Mouse (Mus musculus): ENCODE results near the gene 9230112D13Rik.

Gene 9230112D13Rik

DNA sequence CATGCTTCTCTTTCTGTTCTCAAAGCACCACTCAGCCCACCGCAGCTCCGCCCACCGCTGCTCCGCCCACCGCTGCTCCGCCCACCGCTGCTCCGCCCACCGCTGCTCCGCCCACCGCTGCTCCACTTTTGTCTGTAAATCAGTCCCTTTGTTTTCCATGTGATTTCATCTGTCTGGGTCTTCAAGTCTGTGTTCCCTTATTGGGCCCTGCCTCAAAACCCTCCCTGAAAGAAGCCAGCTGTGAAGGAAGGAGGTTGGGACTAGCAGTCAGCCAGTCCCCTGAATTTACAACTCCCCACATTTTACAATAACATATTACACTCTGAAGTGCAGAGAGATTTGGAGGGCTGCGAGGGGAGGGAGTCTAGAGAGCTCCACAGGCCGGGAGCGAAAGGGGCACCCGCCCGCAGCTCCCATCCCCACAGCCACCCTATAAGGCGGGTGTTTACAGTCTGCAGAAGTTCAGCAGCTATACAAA lies 18.1 kb upstream of the 9230112D13Rik start:
- peak; percentile 70 for DNase-seq (ENCODE audit: low spot score)

DNA sequence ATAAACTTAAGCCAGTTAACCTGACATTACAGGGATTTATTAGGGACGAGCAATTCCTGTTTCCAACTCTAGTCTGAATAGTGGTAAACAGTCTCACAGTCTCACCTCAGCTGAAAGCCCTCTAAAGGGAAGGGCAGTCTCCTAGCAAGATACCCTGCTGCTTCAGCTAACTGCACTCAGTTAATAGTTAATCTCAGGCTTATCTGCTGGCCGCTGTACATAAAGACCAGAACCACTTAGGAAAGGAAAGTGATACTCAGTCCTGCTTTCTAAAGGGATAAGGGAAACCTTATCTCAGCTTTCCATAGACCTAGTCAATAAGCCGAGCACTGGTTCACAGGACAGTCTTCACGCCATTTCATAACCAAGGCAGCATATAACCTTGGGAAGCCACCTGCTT lies 13.3 kb upstream of the 9230112D13Rik start:
- DNase-seq (ENCODE audit: low spot score), result no peak

DNA sequence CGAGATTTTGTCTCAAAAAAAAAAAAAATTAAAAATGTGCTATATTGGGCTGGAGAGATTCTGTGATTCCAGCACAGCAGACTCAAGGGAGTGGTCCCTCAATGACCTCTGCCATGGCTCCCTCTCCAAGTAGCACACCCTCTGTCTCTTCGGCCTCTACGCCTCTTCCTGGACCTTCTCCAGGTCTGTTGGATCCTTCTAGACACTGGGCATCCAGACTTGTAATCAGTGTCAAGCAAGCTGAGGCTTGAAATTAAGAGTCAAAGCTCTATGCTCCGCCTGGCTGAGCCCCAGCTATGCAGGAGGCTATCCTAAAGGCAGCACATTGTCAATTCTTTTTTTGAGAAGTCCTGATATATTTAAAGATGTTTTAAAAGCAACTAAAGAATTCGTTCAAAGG lies 10.9 kb upstream of the 9230112D13Rik start:
- peak; percentile 38 for DNase-seq (ENCODE audit: low spot score)

DNA sequence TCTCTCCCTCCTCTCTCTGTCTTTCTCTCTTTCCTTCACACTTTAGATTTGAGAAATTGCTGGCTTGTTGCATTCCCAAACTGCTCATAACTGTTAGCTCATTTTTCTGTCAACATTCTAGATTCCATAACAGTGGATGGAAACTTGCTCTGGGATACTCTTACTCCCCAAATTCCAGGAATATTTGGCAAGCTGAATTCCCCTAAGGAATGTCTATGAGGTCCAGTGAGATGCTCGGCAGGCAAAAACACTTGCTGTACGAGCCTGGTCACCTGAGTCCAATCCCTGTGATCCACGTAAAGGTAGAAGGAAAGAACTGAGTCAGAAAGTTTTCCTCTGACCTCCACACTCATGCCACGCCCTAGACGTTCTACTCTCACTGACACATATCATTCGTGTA lies 9.9 kb upstream of the 9230112D13Rik start:
- no peak for DNase-seq (ENCODE audit: low spot score)

- DNase-seq (ENCODE audit: low spot score), result no peak
Observed at GRCm38 (mm10) chr14:34528804-34529203, 6.2 kb upstream of the 9230112D13Rik start.

DNA sequence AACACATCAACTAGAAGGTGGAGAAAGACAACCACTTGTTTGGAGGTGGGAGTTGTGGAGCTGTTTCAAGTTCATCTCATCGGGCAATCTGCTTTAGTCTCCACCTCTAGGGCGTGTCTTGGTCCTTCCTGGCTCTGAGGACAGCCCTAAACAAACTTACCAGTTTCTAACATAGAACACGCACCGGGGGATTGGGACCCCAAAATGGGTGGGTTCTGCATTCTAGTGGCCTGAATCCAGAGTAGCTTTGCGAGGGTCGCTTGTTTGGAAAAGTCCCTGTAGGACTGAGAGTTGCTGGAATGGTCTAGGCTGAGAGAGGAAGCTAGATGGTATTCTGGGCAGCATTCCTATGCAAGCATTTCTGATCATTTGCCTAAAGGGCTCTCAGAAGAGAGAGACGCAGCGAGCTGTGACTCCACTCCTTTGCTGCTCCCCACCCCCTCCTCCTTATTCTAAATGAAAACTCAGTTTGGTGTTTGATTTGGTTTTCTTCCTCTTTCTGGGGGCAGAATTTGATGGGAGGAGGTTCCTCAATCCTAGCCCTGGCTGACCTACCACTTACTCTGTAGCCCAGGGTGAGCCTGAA lies 4.5 kb downstream of the 9230112D13Rik start:
- DNase-seq (ENCODE audit: low spot score), result no peak

DNA sequence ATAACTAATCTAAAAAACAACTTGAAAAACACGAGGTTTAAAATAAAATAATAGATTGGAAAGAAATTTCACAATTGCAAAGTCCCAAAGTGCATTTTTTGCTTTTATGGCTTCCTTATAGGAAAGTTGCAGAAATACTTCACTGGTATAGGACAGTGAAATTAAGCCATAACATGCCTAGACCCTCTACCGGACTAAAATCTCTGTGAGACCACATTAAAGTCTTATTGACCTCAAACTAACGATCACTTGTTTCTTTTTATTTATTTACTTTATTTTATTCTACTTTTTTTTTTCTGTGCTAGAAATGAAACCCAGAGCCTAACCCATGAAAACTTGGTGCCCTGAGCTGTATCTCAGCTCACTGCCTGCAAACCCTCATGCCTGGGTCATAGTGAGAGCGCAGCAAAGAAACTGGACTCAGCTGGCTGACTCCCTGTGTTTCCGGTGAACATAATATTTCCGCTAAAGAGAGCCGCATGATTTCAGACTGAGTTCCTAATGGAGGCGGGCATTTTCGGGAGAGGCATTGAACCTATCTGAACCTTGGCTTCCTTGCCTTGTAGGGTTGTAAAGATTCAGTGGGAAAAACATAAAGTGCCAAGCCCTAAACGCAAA lies 5.5 kb downstream of the 9230112D13Rik start:
- no peak for DNase-seq (ENCODE audit: low spot score)

DNA sequence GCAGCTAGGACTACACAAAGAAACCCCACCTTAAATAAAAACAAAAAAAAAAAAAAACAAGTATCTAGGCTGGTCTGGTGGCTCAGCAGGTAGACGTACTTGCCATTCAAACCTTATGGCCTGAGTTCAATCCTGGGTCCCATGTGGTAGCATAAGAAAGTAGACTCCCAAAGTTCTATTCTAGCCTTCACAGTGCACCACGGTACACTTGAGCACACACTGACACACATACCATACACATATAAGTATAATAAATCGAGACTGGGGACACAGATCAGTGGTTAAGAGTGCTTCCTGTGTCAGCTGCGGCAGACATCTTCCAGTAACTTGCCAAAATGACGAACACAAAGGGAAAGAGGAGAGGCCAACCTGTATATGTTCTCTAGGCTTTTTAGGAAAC lies 6.7 kb downstream of the 9230112D13Rik start:
- no peak for DNase-seq (ENCODE audit: low spot score)

GRCm38 (mm10) chr14:34514120-34514519 lies 8.5 kb downstream of the 9230112D13Rik start:
- no peak for DNase-seq (ENCODE audit: low spot score)

DNA sequence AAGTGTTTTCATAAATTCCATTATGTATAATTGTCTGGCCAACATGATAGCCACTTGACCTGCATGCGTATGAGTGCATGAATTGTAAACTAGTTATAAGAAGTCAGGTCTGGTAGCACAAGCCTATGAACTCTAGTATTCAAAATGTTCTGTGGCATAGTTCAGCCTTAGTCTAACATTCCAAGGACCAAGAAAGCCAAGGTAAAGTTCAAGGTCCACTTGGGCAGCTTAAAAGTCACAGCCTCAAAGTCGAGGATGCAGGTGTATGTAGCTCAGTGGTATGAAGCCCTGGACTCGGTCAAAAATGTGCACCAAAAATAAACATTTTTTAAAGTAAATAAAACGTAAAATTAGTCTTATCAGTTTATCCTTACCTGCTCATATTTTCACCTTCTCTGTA lies 10.0 kb downstream of the 9230112D13Rik start:
- DNase-seq (ENCODE audit: low spot score), result no peak

DNA sequence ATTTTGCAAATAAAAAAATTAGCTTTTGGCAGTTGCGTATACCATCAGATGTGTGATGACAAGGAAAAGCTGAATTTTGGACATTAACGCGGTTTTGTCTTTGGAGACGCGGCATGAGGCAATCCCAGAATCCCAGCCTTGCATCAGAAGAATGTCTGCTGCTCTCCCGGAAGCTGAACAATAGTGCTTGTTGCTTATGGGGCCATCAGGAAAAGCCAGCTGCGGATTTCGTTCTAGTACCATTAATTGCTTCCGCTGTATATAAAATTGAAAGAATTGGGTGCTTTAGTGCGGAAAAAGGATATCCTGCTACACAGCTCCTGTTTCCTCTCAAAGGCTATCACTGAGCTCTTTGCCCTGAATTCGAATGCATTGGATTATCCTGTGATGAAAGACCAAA lies 10.7 kb downstream of the 9230112D13Rik start:
- DNase-seq (ENCODE audit: low spot score), result no peak

DNA sequence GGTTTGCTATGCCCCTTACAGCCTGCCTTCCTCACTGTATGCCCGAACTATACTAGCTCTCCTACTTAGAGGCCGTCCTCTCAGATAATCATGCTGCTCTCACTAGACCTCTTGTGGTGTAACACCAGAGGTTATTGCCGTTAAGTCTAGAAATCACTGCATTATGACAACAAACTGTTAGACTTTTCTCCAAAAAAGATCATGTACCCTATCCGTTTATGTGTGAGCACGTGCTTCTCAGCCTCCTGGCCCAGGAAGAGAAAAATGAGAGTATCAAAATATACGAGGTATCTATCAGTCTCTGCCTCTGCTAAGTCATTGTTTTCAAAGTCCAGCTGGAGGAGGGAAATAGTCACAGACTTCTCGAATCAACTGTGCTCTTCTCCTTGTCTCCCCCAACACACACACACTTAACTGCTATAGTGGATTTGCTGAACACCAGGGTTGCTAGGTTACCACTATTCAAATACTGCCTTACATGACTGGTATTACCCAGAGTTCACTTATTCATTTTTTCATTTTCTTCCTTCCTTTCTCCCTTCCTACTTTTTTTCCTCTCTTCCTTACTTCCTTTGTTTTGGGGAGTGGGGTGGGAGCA lies 13.7 kb downstream of the 9230112D13Rik start:
- no peak for DNase-seq (ENCODE audit: low spot score)

- DNase-seq (ENCODE audit: low spot score), result peak; percentile 38
Observed at GRCm38 (mm10) chr14:34508187-34508840, 14.3 kb downstream of the 9230112D13Rik start.

DNA sequence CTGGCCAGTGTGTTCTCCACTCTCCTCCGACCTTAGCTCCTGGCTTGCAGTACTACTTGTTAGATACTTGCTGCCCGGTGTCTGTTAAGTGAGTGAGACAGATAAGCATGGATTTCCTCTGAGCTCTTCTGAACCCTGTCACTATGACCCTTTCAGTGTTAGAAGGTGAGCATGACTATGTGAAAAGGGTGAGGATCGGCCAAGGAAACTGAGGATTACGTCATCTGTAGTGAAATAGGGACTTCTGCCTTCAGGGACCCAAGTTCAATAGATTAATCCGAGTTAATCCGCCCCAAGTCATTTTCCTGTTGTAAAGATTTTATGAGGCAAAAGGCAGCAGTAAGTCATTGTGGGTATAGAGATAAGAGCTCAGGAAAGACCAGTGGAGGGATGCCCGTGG lies 17.3 kb downstream of the 9230112D13Rik start:
- no peak for DNase-seq (ENCODE audit: low spot score)

DNA sequence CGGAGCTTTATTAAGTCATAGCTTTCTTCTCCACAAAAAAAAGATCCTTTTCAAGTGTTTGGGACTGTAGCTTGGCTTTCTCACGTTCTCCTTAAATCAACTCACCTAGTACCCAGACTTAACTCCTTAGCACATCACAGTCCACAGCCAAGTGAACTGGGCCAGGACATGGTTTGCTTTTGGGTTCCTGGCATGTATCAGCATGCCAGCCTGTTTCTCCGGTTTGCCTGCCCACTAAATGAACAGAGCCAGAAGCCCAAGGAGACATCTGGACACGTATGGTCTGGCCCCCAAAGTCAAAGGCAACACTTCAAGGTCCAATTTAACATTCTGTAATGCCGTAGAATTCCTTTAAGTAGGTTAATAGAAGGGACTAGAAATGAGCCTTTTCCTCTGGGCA lies 18.2 kb downstream of the 9230112D13Rik start:
- DNase-seq (ENCODE audit: low spot score), result peak; percentile 78

DNA sequence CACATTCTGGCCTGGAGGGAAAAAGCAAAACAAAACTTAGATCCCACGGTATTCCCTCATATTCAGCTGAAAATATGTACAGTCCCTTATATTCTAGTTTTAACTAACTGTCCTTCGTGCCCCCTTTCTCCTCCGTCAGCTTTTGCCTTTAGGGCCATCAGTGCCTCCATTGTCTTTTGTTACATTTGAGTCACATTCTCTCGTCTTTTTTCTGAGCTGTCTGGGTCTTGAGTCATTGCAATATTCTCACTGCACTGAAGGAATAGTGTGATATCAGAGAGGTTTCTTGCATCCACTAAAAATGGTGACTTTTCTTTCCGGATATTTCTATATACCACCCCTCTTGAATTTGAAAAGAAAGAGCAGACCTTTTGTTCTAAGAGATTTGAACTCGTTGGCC lies 18.8 kb downstream of the 9230112D13Rik start:
- no peak for DNase-seq (ENCODE audit: low spot score)

GRCm38 (mm10) chr14:34503325-34503647 lies 19.3 kb downstream of the 9230112D13Rik start, which contains the start of gene Bmpr1a:
Bmpr1a (minus strand) TSS chr14:34503341.
- no peak for DNase-seq (ENCODE audit: low spot score)

- peak; percentile 87 for DNase-seq (ENCODE audit: low spot score)
Observed at GRCm38 (mm10) chr14:34502475-34503324, 19.9 kb downstream of the 9230112D13Rik start.

- DNase-seq (ENCODE audit: low spot score), result peak; percentile 46
Observed at GRCm38 (mm10) chr14:34501804-34502474, 20.7 kb downstream of the 9230112D13Rik start.

DNA sequence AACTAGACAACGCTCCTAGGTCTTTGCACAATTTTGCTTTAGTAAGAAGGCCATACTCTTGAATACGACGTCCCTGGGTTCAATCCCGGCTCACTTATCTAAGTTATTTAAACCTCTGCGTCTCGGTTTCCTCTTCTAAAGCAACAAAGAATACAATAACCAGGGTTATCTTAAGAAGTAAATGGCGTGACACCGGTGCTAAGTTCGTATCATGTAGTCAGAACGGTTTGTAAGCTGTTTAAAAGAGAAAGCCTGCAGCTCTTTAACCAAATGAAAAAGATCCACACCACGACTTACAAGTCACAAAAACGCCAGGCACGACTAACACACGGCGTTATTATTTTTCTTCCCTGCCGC lies 21.2 kb downstream of the 9230112D13Rik start:
- DNase-seq (ENCODE audit: low spot score), result no peak

DNA sequence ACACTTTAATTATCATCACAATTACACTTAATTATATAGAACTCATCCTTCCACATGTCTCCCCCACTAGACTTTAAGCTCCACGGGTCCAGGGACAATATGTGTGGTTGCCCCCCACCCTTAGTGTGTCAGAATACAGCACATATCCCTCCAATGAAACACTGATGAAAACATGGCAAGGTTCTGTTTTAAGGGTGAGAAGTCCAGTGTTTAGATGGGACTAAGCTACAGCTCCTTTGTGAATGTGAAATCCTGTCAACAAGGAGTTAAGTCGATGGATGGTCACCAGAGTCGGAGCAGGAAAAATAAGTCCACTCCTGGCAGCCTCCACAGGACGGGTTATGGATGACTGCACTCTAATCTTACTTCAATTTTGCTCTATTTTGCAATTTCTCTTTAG lies 22.3 kb downstream of the 9230112D13Rik start:
- no peak for DNase-seq (ENCODE audit: low spot score)

- DNase-seq (ENCODE audit: low spot score), result no peak
Observed at GRCm38 (mm10) chr14:34499664-34500063, 22.9 kb downstream of the 9230112D13Rik start.
